Mouse (Mus musculus): ENCODE measurements around the gene Kin. TPM values are rescaled to one million over a fixed set of nuclear protein-coding genes. Genes with fewer than 3 reads are reported as not detected.

Gene Kin
- polyA plus RNA-seq (2016; fragmentation: Nextera tagmentation; extraction: Ambion mirVana), result 32.8 and 35.4 TPM in 2 replicates

- H3K4me1 ChIP-seq, result peaks cover 23% of the 10 kb centered on the region
- no peaks in the 10 kb centered on the region for H3K9me3 ChIP-seq
- under 1% methylated on average over 61 of the region's 61 CpGs for WGBS
Observed at GRCm38 (mm10) chr2:10080310-10081010, at the start of gene Kin, which contains the start of gene Atp5c1. TSS of gene Kin (plus strand) at chr2:10080593. TSS of gene Atp5c1 (minus strand) at chr2:10080510.

GRCm38 (mm10) chr2:10033684-10034083 lies 46.7 kb upstream of the Kin start:
- H3K4me1 ChIP-seq, result peaks cover 7% of the 10 kb centered on the region
- WGBS, result 72% methylated on average over 4 of the region's 4 CpGs
- no peaks in the 10 kb centered on the region for H3K9me3 ChIP-seq
- no peak overlapping the region for H3K9ac ChIP-seq
- no peak overlapping the region for H3K27ac ChIP-seq
- H3K4me2 ChIP-seq (replicated peaks), result no peak overlapping the region
- ATAC-seq (ENCODE audit: insufficient number of reproducible peaks, insufficient read depth, low FRiP score, low TSS enrichment), result no peak
- no peaks in the 10 kb centered on the region for H3K27me3 ChIP-seq
- no peaks in the 10 kb centered on the region for H3K36me3 ChIP-seq
- H3K4me3 ChIP-seq, result no peak overlapping the region

More at GRCm38 (mm10) chr2:10080310-10081010, at the start of gene Kin, which contains the start of gene Atp5c1:
- Histone ChIP-seq H3K4me2 (replicated peaks) (peak within 1 kb of the TSS; percentile 69), H3K9ac (peak within 1 kb of the TSS; percentile 98), H3K36me3 (0 out of 2 replicates have a peak, but pooled peaks cover 9% of the 10 kb centered on the region), H3K27me3 (no peaks in the 10 kb centered on the region), H3K27ac (peak within 1 kb of the TSS; percentile 90), H3K4me3 (peak within 1 kb of the TSS; percentile 87)
- ATAC-seq (ENCODE audit: insufficient number of reproducible peaks, insufficient read depth, low FRiP score, low TSS enrichment), result peak; percentile 97

- no peak overlapping the region for H3K4me3 ChIP-seq
- no peak for ATAC-seq (ENCODE audit: insufficient number of reproducible peaks, insufficient read depth, low FRiP score, low TSS enrichment)
- no peak overlapping the region for H3K27ac ChIP-seq
- H3K36me3 ChIP-seq, result peaks cover 8% of the 10 kb centered on the region
- H3K9ac ChIP-seq, result no peak overlapping the region
- no peak overlapping the region for H3K4me2 ChIP-seq (replicated peaks)
- WGBS, result 73% methylated on average over 3 of the region's 3 CpGs
- no peaks in the 10 kb centered on the region for H3K27me3 ChIP-seq
- 0 out of 2 replicates have a peak, but pooled peaks cover 3% of the 10 kb centered on the region for H3K4me1 ChIP-seq
- H3K9me3 ChIP-seq, result no peaks in the 10 kb centered on the region
Observed at GRCm38 (mm10) chr2:10034976-10035375, 45.4 kb upstream of the Kin start.

GRCm38 (mm10) chr2:10047758-10048436 lies 32.5 kb upstream of the Kin start:
- Histone ChIP-seq H3K9ac (peak overlapping the region; percentile 86), H3K27ac (peak overlapping the region; percentile 52), H3K4me2 (replicated peaks) (peak overlapping the region; percentile 78), H3K9me3 (no peaks in the 10 kb centered on the region), H3K4me3 (peak overlapping the region; percentile 93), H3K4me1 (peaks cover 14% of the 10 kb centered on the region), H3K27me3 (no peaks in the 10 kb centered on the region), H3K36me3 (no peaks in the 10 kb centered on the region)
- under 1% methylated on average over 47 of the region's 47 CpGs for WGBS
- peak; percentile 55; the same call in 1 of the 2 replicates for ATAC-seq (ENCODE audit: insufficient number of reproducible peaks, insufficient read depth, low FRiP score, low TSS enrichment)

- Histone ChIP-seq H3K36me3 (peaks cover 1% of the 10 kb centered on the region; the same call in 1 of the 2 replicates), H3K9ac (peak within 1 kb of the TSS; percentile 86), H3K4me3 (peak within 1 kb of the TSS; percentile 93), H3K4me1 (peaks cover 14% of the 10 kb centered on the region), H3K27ac (peak within 1 kb of the TSS; percentile 52), H3K27me3 (no peaks in the 10 kb centered on the region), H3K4me2 (replicated peaks) (peak within 1 kb of the TSS; percentile 78), H3K9me3 (no peaks in the 10 kb centered on the region)
- under 1% methylated on average over 36 of the region's 36 CpGs for WGBS
- peak; percentile 92 for ATAC-seq (ENCODE audit: insufficient number of reproducible peaks, insufficient read depth, low FRiP score, low TSS enrichment)
Observed at GRCm38 (mm10) chr2:10048461-10048860, 31.9 kb upstream of the Kin start, which contains the start of gene Taf3. TSS of gene Taf3 (minus strand) at chr2:10048596.

GRCm38 (mm10) chr2:10049456-10049855 lies 30.9 kb upstream of the Kin start:
- H3K9me3 ChIP-seq, result no peaks in the 10 kb centered on the region
- ATAC-seq (ENCODE audit: insufficient number of reproducible peaks, insufficient read depth, low FRiP score, low TSS enrichment), result no peak
- 17% methylated on average over 10 of the region's 10 CpGs for WGBS
- no peak overlapping the region for H3K9ac ChIP-seq
- peaks cover 14% of the 10 kb centered on the region for H3K4me1 ChIP-seq
- H3K4me3 ChIP-seq, result peak overlapping the region; percentile 93
- peaks cover 10% of the 10 kb centered on the region; the same call in 1 of the 2 replicates for H3K36me3 ChIP-seq
- H3K27ac ChIP-seq, result no peak overlapping the region
- H3K4me2 ChIP-seq (replicated peaks), result peak overlapping the region; percentile 78
- H3K27me3 ChIP-seq, result no peaks in the 10 kb centered on the region

- Histone ChIP-seq H3K4me2 (replicated peaks) (no peak overlapping the region), H3K4me3 (no peak overlapping the region), H3K9ac (no peak overlapping the region), H3K36me3 (peaks cover 23% of the 10 kb centered on the region), H3K27me3 (no peaks in the 10 kb centered on the region), H3K27ac (no peak overlapping the region), H3K4me1 (peaks cover 14% of the 10 kb centered on the region), H3K9me3 (no peaks in the 10 kb centered on the region)
- ATAC-seq (ENCODE audit: insufficient number of reproducible peaks, insufficient read depth, low FRiP score, low TSS enrichment), result no peak
- WGBS, result 82% methylated on average over 3 of the region's 3 CpGs
Observed at GRCm38 (mm10) chr2:10050878-10051277, 29.5 kb upstream of the Kin start.

- Histone ChIP-seq H3K9ac (no peak overlapping the region), H3K27me3 (no peaks in the 10 kb centered on the region), H3K4me2 (replicated peaks) (no peak overlapping the region), H3K9me3 (no peaks in the 10 kb centered on the region), H3K4me3 (no peak overlapping the region), H3K27ac (no peak overlapping the region), H3K4me1 (peaks cover 11% of the 10 kb centered on the region), H3K36me3 (peaks cover 31% of the 10 kb centered on the region)
- ATAC-seq (ENCODE audit: insufficient number of reproducible peaks, insufficient read depth, low FRiP score, low TSS enrichment), result no peak
- WGBS, result 100% methylated on average over 1 of the region's 1 CpGs
Observed at GRCm38 (mm10) chr2:10051996-10052395, 28.4 kb upstream of the Kin start.

- H3K9ac ChIP-seq, result no peak overlapping the region
- no peaks in the 10 kb centered on the region for H3K4me1 ChIP-seq
- H3K9me3 ChIP-seq, result no peaks in the 10 kb centered on the region
- WGBS, result 85% methylated on average over 5 of the region's 5 CpGs
- H3K27me3 ChIP-seq, result no peaks in the 10 kb centered on the region
- no peak overlapping the region for H3K4me3 ChIP-seq
- no peak overlapping the region for H3K27ac ChIP-seq
- no peak for ATAC-seq (ENCODE audit: insufficient number of reproducible peaks, insufficient read depth, low FRiP score, low TSS enrichment)
- H3K4me2 ChIP-seq (replicated peaks), result no peak overlapping the region
- H3K36me3 ChIP-seq, result peaks cover 72% of the 10 kb centered on the region
Observed at GRCm38 (mm10) chr2:10058836-10059235, 21.6 kb upstream of the Kin start.

GRCm38 (mm10) chr2:10071751-10072150 lies 8.6 kb upstream of the Kin start:
- H3K36me3 ChIP-seq, result peaks cover 33% of the 10 kb centered on the region
- no peak overlapping the region for H3K9ac ChIP-seq
- H3K4me2 ChIP-seq (replicated peaks), result no peak overlapping the region
- H3K27me3 ChIP-seq, result no peaks in the 10 kb centered on the region
- H3K27ac ChIP-seq, result no peak overlapping the region
- ATAC-seq (ENCODE audit: insufficient number of reproducible peaks, insufficient read depth, low FRiP score, low TSS enrichment), result no peak
- H3K4me3 ChIP-seq, result no peak overlapping the region
- no peaks in the 10 kb centered on the region for H3K4me1 ChIP-seq
- H3K9me3 ChIP-seq, result no peaks in the 10 kb centered on the region
- 90% methylated on average over 7 of the region's 7 CpGs for WGBS

- ATAC-seq (ENCODE audit: insufficient number of reproducible peaks, insufficient read depth, low FRiP score, low TSS enrichment), result no peak
- H3K4me3 ChIP-seq, result no peak overlapping the region
- H3K9me3 ChIP-seq, result no peaks in the 10 kb centered on the region
- H3K36me3 ChIP-seq, result peaks cover 12% of the 10 kb centered on the region; the same call in 1 of the 2 replicates
- no peak overlapping the region for H3K9ac ChIP-seq
- H3K27ac ChIP-seq, result no peak overlapping the region
- H3K27me3 ChIP-seq, result no peaks in the 10 kb centered on the region
- no peak overlapping the region for H3K4me2 ChIP-seq (replicated peaks)
- peaks cover 16% of the 10 kb centered on the region for H3K4me1 ChIP-seq
- WGBS, result 81% methylated on average over 7 of the region's 7 CpGs
Observed at GRCm38 (mm10) chr2:10074470-10074869, 5.9 kb upstream of the Kin start.
